Mouse (Mus musculus) spleen, adult 2 months (tissue): ENCODE measurements around the gene Gm20431.

Experiments
- CTCF ChIP-seq: fragments of 200-500 bp; IDR thresholded peaks from 2 replicates; pipeline ENCODE4 v1.5.1; 2011; ENCODE audit warnings: mild to moderate bottlenecking, inconsistent platforms; ENCODE audit not compliant: insufficient read depth, insufficient read length, insufficient replicate concordance; ENCODE audit errors: extremely low read depth
- POLR2A ChIP-seq: fragments of 200-500 bp; IDR thresholded peaks from 2 replicates; pipeline ENCODE4 v1.6.1; 2011; ENCODE audit warnings: low read depth, low read length, inconsistent platforms

- TF ChIP-seq CTCF: no peak
- no peak for TF ChIP-seq POLR2A
Observed at GRCm38 (mm10) chr2:167559413-167559812, 101.9 kb downstream of the Gm20431 start.
